Mouse (Mus musculus) c-Kit-positive CD71-positive TER-119-positive erythroid progenitor cells, embryonic 14.5 days (primary cell): ENCODE results near the gene Grem1.

Experiments
- DNase-seq: peaks from one replicate; pipeline ENCODE4 v3.0.0-alpha.2; 2013; ENCODE audit warnings: low spot score

Gene Grem1

DNA sequence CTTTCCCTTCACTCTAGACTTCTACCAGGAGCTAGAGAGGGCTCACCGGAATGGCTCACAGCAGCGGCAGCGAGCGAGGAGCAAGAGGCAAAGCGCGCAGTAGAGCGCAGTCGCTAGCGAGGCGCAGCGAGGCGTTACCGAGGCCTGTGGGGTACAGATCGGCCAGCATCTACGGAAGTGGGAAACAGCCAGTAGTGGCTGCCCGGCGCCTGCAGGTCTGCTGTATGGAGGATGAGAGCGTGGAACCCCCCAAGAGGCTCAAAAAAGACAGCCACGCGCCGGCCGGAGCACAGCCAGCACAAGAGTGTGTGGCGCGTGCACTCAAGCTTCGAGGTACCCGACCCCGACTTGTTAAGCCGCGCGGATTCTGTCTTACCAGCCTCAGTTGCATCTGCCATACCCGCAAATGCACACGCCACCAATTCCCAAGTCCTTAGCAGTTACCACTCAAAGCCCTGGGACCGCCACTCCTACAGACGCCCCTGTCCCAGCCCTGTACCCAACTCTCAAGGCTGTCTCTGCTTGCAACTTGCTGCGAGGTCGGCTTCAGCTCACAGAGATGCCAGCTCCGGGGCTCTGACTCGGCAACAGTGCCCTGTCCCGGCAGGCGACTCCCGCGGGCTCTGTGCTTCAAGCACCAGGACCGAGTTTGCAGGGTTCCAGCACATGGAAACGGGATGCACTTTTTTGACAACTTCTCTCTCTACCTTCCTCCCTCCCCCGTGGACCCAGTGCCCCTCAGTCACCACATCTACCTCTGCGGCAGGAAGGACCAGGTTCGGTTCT is 728 bp downstream of the Grem1 start:
- no peak for DNase-seq

DNA sequence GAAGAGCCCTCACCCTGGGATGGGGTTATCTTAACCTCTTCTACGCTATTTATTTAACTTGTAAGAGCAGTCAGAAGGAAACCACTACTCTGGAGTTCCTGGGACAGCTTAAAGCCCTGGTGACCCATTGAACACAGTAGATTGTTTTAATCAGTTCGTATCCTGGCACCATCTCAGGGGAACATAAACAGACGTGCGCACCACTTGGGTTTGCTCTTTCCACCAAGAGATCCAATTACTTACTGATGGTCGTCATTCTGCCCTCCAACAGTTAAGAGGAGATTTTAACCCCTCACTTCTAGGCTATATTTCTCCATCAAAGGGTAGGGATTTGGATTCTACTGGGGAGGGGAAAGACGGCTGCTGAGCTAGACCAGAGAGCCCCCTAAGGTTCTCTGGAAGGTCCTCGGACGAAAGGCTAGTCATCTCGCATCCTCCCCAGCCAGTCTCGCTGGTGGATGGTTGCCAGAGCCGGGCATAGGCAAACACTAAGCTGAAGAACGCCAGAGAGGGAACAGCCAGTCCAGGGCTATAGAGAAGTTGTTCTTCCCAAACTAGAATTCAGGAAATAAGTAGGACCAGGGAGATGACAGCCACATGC is 1.4 kb downstream of the Grem1 start:
- no peak for DNase-seq

DNA sequence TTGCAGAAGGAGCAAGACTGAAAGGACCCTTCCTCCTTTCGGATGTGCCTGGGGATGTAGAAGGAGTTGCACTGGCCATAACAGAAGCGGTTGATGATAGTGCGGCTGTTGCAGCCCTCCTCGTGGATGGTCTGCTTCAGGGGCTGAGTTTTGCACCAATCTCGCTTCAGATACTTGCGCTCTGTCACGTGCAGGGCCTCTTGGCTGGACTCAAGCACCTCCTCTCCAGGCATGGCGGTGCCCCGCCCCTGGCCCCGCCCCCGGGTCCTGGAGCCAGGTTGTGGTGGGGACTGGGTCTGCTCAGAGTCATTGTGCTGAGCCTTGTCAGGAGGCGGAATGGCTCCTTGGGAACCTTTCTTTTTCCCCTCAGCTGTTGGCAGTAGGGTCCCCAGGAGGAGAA is 8.7 kb downstream of the Grem1 start:
- DNase-seq, result no peak

DNA sequence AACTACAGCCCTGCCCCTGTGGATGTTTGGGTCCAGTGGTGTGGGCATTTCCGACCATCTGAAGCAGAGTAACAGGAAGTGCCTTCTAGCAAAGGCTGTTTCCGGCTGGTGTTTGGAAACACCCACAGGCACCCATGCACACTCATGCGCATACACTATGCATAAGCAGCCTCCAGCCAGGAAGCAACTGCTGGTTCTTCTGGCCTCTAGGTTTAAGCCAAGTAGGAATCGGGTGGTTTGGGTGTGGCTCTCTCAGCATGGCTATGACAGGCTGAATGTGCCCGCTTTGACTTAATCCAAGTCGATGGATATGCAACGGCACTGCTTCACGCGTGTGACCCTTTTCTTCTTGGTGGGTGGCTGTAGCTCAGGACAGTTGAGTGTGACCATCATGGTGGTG is 9.1 kb downstream of the Grem1 start:
- no peak for DNase-seq

DNA sequence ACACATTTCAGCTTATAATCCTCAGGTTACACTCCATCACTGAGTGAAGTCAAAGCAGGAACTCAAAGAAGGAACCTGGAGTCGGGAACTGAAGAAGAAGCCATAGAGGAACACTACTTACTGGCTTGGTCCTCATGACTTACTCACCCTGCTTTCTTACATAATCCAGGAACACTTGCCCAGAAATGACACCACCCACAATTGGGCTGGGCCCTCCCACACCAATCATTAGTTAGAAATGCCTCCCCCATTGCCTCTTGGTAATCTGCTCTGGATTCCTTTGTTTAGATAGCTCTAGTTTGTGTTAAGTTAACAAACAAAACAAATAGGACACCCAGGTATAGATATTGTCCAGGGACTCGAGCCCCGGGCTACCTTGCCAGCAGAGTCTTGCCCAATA is 29.9 kb downstream of the Grem1 start:
- no peak for DNase-seq

DNA sequence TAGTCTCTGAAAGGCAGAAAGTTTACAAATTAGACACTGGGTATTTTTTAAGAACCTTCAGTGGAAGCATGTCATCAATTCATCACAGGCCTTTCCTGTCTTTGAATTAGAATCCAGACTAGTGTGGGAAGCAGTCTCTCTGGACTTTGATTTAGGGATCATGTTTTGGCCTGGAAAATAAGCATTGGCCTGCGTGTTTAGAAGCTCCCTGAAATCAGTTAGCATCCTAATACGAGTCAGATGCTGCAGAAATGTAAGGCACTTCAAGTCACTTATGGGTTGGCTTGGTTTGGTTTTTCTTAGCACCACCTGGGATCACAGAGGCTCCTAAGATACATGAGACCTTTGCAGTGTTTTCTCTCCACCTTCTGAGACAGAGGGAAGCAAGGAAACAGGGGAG is 43.6 kb downstream of the Grem1 start:
- DNase-seq, result no peak

DNA sequence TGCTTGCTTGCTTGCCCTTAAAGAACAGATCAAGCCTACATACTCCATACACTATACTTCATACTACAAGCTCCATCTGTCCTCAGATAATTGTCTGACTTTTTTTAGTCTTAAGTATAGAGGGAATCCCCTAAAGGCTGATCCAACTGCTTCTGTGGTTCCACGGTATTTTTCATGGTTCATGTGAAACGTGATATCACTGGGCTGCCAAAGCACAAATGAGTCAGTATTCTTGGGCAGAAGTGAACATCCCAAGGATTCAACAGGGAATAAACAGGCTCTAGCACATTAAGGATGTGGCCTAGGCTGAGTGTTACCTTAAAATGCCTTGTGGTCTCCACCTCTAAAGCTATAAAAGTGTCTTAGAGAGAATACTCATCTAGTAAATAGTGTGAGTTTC is 45.0 kb downstream of the Grem1 start:
- no peak for DNase-seq

DNA sequence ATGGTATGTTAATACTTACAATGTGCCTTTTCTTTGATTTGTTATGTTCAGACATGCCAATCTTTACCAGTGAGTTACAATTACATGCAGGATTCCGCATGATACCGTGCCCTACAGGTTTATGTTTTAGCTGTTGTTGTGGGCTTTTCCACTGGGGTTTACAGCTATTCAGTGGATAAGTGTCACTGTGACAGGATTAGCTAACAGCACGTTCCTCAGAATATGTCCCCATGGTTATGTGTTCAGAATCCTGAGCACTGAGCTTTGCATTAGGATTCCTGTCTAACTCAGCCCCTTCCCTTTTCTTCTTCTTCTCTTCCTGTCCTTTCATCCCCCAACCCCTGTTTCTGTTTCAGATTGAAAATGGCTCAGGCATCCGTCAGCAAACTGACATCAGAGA is 50.9 kb downstream of the Grem1 start:
- no peak for DNase-seq

DNA sequence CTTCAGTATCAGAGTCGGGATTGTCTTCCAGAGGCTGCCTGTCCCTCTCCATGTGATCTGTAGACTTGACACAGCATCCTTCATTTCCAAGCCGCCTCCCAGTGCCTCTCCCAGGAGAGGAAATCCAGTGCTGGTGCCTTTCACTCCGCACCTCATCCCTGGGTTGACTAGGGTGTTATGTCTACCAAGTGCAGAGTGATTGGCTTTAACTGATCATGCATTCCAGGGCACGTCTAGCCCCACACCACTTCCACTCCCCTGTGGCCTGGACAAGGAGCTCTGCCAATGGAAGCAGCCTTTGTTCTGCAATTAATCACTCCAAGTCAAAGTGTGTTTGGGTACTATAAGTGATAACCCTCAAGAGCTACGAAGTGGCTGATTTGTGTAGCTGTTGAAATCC is 56.9 kb downstream of the Grem1 start:
- no peak for DNase-seq

DNA sequence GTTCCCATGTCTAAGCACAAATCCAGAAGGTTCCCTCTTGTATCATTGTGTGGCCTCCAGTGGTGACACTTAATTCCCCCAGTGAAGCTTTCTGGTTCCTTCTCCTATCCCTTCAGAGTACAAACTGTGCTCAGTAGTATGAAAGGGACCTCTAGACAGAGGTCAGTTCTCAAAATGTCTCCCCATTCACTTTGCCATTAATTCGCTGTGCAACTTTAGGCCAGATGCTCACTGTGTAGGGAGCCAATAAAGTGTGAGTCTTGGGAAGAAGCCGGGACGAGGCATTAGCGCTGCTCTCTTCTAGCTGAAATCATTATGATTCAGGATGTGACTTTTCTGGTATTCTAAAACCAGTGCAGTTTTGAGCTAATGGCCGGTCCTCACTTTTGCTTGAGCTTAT is 61.8 kb downstream of the Grem1 start:
- DNase-seq, result no peak

DNA sequence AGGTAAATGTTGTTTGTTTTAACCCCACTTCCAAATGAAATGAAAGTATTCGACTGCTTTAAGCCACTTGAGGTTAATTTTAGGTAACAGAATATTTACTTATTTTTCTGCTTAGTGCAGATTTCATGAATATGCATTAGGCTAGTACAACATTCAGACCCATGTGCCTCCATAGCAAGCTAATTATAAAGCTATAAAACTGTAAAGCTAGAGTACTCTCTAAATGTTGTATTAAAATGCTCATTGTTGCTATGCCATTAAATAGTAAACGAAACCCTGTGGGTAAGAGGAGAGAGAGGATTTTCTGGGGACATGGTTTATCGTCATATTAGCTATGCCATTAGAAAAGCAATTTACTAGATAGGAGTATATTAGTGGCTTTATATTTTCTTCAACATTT is 62.2 kb downstream of the Grem1 start:
- DNase-seq, result no peak
